Comparison of ENCODE assay signal across 12 mouse cellular contexts in the genomic region with DNA sequence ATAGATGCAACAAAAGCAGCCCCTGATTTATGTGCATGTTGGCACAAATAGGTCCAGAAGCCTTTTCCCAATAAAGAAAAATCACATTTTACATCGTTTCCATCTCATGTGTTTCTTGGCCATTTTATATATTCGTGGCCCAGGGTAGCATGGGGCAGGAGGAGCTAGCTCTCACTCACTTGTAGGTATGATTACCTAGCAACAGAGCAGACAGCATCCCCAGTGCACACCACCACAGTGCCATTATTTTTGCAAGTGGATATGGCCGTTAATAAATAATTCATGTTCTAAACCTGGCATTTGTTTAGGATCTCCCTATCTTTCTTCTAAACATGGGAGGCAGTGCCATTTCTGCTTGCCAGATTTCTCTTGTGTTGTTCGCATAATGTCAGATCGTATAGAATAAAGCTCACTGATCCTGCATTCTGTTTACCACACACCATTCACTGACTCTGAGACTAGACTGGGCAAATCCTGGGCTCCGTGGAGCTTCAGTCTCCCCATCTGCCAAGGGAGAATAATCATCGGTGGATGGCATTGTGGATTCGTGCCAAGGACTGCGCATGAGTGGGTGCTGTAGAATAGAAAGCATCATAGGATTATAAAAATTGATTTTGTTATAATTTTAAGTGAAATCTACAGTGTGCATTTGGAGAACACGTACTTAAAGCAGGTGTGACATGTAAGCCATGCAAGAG.
DNase-seq lines count a peak whose midpoint lies in the region; ATAC-seq and TF ChIP-seq lines count a peak whose summit lies in the region.
"Had no signal": no experiment of that assay in that cellular context is flagged by ENCODE, and none has a peak within 500 bp of the region (broad histone marks: within the 10 kb centered on the region; RNA-seq: fewer than 3 reads in every experiment).

No protein-coding gene starts in this region.

- H3K9ac ChIP-seq in midbrain, embryonic 16.5 days (ENCODE audit: low read depth, low read length), result no peak overlapping the region
- H3K9ac ChIP-seq: liver, embryonic 14.5 days had no signal

- peak; percentile 82 to 83 for DNase-seq in cerebellum, postnatal 10 days
- DNase-seq in cerebellum, adult 8-10 months, result no peak
- DNase-seq in brain, adult 2 months (ENCODE audit: low read depth, low spot score), result peak; percentile 73
- DNase-seq in layer of hippocampus, adult 2 months (ENCODE audit: low spot score in 2 of 2), result peak; percentile 74 to 76
- DNase-seq in kidney, adult 8-10 months, result no peak
- no peak for DNase-seq in embryo, embryonic 11 days
- no peak for DNase-seq in lung, postnatal 10 days
- DNase-seq: heart, postnatal 14 days; kidney, postnatal 36 days; thymus, adult 18-20 months had no signal

- no peak overlapping the region; the same call in 1 of the 2 replicates for H3K4me3 ChIP-seq in layer of hippocampus, adult 2 months
- H3K4me3 ChIP-seq in midbrain, embryonic 16.5 days (ENCODE audit: low read depth, low read length), result no peak overlapping the region

- H3K4me2 ChIP-seq in midbrain, embryonic 16.5 days (ENCODE audit: low read length), result no peak overlapping the region

- H3K27me3 ChIP-seq in midbrain, embryonic 16.5 days (ENCODE audit: control insufficient read depth, insufficient read depth, low read depth, low read length), result no peaks in the 10 kb centered on the region

- 59% methylated on average over 10 of the region's 10 CpGs for WGBS in midbrain, embryonic 16.5 days

- H3K4me1 ChIP-seq in midbrain, embryonic 16.5 days (ENCODE audit: control insufficient read depth, insufficient read depth, low read length), result peaks cover 31% of the 10 kb centered on the region

- no peaks in the 10 kb centered on the region for H3K9me3 ChIP-seq in midbrain, embryonic 16.5 days (replicated peaks; ENCODE audit: control insufficient read depth, low read length, poor library complexity, severe bottlenecking)

- ATAC-seq in midbrain, embryonic 16.5 days, result peak; percentile 34; the same call in 1 of the 2 replicates

- 0 out of 2 replicates have a peak overlapping the region, but pooled peaks have one; percentile 33 for H3K27ac ChIP-seq in layer of hippocampus, adult 2 months
- peak overlapping the region; percentile 32; the same call in 1 of the 2 replicates for H3K27ac ChIP-seq in midbrain, embryonic 16.5 days (ENCODE audit: low read length)
- H3K27ac ChIP-seq: liver, embryonic 14.5 days had no signal

- TF ChIP-seq CTCF in layer of hippocampus, adult 2 months (conservative IDR thresholded peaks at IDR 0.05), result no peak

- H3K36me3 ChIP-seq in midbrain, embryonic 16.5 days (ENCODE audit: control insufficient read depth, insufficient read depth, low read length), result no peaks in the 10 kb centered on the region

Comparison
In these comparisons a context has a peak if more than half of its experiments do, and no peak if none do; other contexts are left out.
1. DNase-seq: peak in cerebellum, postnatal 10 days (2 of 2), brain, adult 2 months (single experiment) and layer of hippocampus, adult 2 months (2 of 2); none in cerebellum, adult 8-10 months (single experiment), kidney, adult 8-10 months (0 of 2), embryo, embryonic 11 days (single experiment) and lung, postnatal 10 days (single experiment).